Mouse (Mus musculus): ENCODE data around the gene Plp2. TPM values are rescaled to one million over a fixed set of nuclear protein-coding genes. Genes with fewer than 3 reads are reported as not detected.
A peak's percentile ranks its signal among the peaks of the same experiment; 100 is the strongest.

The Plp2 gene
- total and polyA plus RNA-seq, 3 experiments, result 40.3 to 118 (median 56.3) TPM

GRCm38 (mm10) chrX:7658785-7659589, 12.2 kb downstream of the Plp2 start:
- intact Hi-C loops (cut with DNase I), result no loop called here
- H3K36me3 ChIP-seq (ENCODE audit: control insufficient read depth, insufficient read depth, low read length), result peaks cover 18% of the 10 kb centered on the region
- TF ChIP-seq CTCF (IDR thresholded peaks at IDR 0.05) (no peak), POLR2A (IDR thresholded peaks at IDR 0.05; ENCODE audit: insufficient read depth, low read depth, low read length) (no peak), EP300 (IDR thresholded peaks at IDR 0.05; ENCODE audit: insufficient read depth, low read depth, low read length) (0 out of 2 replicates have a peak, but pooled peaks have one; percentile 46)
- no peaks in the 10 kb centered on the region for H3K79me2 ChIP-seq (replicated peaks; ENCODE audit: control insufficient read depth, insufficient read depth, low read length)
- H3K27me3 ChIP-seq (ENCODE audit: control insufficient read depth, insufficient read depth, low read length), result no peaks in the 10 kb centered on the region
- H3K4me3 ChIP-seq, result peak overlapping the region; percentile 56; the same call in 1 of the 2 replicates
- peaks cover 9% of the 10 kb centered on the region for H3K4me1 ChIP-seq (ENCODE audit: control insufficient read depth, insufficient read depth, low read length)
- 43% methylated on average over 11 of the region's 11 CpGs for WGBS
- DNase-seq, result peak in 1 of 2 experiments; percentile 70
- peak overlapping the region; percentile 87 for H3K27ac ChIP-seq
- H3K9ac ChIP-seq (ENCODE audit: low read depth, low read length), result peak overlapping the region; percentile 42

DNA sequence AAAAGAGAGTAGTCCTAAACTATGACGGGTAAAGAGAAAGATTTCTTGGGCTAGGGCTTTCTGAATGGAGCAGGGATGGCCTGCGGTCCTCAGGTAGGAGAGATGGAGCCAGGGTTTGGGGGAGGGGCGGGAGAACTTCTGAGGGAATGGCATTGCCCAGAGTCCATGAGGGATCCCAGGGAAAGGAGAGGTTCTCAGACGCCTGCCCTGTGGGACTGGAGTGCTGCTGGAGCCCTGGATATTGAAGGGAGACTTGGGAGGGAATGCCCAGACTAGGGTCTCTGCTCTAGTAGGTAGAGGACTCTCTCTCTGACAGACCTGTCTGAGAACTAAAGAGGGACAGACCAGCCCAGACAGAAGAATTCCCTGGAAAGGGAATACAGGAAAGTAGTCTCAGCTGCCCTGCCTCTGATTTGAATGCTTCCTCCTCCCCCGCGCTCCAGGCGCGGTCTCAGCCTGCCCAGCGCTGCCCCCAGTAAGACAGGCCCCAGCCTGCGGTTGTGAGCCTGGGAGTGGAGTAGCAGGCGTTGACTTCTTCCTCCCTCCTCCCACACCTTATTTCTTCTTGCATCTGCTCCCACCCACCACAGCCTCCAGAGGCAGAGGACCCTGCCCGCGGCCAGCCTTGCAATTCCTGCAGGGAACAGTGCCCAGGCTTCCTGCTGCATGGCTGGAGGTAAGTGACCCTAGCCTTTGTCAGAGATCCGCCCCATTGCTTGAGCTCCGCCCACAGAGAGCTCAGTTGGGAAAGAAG, 13.0 kb downstream of the Plp2 start:
- TF ChIP-seq POLR2A (IDR thresholded peaks at IDR 0.05; ENCODE audit: insufficient read depth, low read depth, low read length) (peak; percentile 81), CTCF (IDR thresholded peaks at IDR 0.05) (no peak), EP300 (IDR thresholded peaks at IDR 0.05; ENCODE audit: insufficient read depth, low read depth, low read length) (no peak)
- Histone ChIP-seq H3K27ac (peak overlapping the region; percentile 87), H3K4me1 (ENCODE audit: control insufficient read depth, insufficient read depth, low read length) (peaks cover 6% of the 10 kb centered on the region), H3K36me3 (ENCODE audit: control insufficient read depth, insufficient read depth, low read length) (peaks cover 16% of the 10 kb centered on the region), H3K79me2 (replicated peaks; ENCODE audit: control insufficient read depth, insufficient read depth, low read length) (no peaks in the 10 kb centered on the region), H3K9ac (ENCODE audit: low read depth, low read length) (peak overlapping the region; percentile 85), H3K27me3 (ENCODE audit: control insufficient read depth, insufficient read depth, low read length) (no peaks in the 10 kb centered on the region), H3K4me3 (peak overlapping the region; percentile 56)
- 21% methylated on average over 15 of the region's 15 CpGs for WGBS
- intact Hi-C loops (cut with DNase I), result no loop called here
- DNase-seq, result peak; percentile 67 to 77

- Histone ChIP-seq H3K27me3 (ENCODE audit: control insufficient read depth, insufficient read depth, low read length) (no peaks in the 10 kb centered on the region), H3K4me1 (ENCODE audit: control insufficient read depth, insufficient read depth, low read length) (peaks cover 6% of the 10 kb centered on the region), H3K36me3 (ENCODE audit: control insufficient read depth, insufficient read depth, low read length) (peaks cover 13% of the 10 kb centered on the region), H3K9ac (ENCODE audit: low read depth, low read length) (peak within 1 kb of the TSS; percentile 85), H3K79me2 (replicated peaks; ENCODE audit: control insufficient read depth, insufficient read depth, low read length) (no peaks in the 10 kb centered on the region), H3K4me3 (peak within 1 kb of the TSS; percentile 56), H3K27ac (peak within 1 kb of the TSS; percentile 87)
- TF ChIP-seq EP300 (IDR thresholded peaks at IDR 0.05; ENCODE audit: insufficient read depth, low read depth, low read length) (no peak), POLR2A (IDR thresholded peaks at IDR 0.05; ENCODE audit: insufficient read depth, low read depth, low read length) (peak; percentile 76)
- peak; percentile 74 to 85 for DNase-seq
- 12% methylated on average over 26 of the region's 26 CpGs for WGBS
- intact Hi-C loops (cut with DNase I), result loop anchor here (1.0 kb wide), 1 partner anchor 8 kb away; no protein-coding TSS in a partner anchor
These were observed 14.0 kb downstream of the Plp2 start, which contains the start of gene Prickle3 for GRCm38 (mm10) chrX:7657221-7657639. Gene Prickle3 (plus strand): TSS chrX:7657260.

DNA sequence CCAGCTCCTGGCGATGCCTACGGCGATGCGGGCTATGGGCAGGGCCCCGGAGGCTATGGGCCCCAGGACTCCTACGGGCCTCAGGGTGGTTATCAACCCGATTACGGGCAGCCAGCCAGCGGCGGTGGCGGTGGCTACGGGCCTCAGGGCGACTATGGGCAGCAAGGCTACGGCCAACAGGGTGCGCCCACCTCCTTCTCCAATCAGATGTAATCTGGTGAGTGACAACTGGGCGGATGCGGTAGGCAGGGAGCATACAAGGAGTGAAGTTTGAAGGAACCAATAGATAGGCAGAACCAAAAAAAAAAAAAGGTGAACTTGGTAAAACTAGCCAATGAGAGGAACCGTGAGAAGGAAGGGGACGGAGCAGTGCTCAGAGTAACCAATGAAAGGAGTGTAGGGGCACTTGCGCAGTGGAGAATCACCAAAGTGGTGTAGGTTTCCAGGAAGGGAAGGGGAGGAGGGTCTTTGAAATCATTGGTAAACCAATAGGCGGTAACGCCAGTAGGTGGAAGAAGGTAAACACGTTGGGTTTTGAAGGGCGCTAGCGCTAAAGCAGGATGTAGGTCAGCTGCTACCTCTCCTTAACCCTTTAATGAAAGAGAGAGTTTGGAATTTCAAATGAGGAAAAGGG, 22.4 kb downstream of the Plp2 start:
- peak overlapping the region; percentile 95 for H3K9ac ChIP-seq (ENCODE audit: low read depth, low read length)
- peak overlapping the region; percentile 52 for H3K4me3 ChIP-seq
- peaks cover 2% of the 10 kb centered on the region for H3K4me1 ChIP-seq (ENCODE audit: control insufficient read depth, insufficient read depth, low read length)
- peak overlapping the region; percentile 95 for H3K27ac ChIP-seq
- H3K27me3 ChIP-seq (ENCODE audit: control insufficient read depth, insufficient read depth, low read length), result no peaks in the 10 kb centered on the region
- no peaks in the 10 kb centered on the region for H3K36me3 ChIP-seq (ENCODE audit: control insufficient read depth, insufficient read depth, low read length)
- 13% methylated on average over 25 of the region's 25 CpGs for WGBS
- TF ChIP-seq EP300 (IDR thresholded peaks at IDR 0.05; ENCODE audit: insufficient read depth, low read depth, low read length), result no peak
- TF ChIP-seq POLR2A (IDR thresholded peaks at IDR 0.05; ENCODE audit: insufficient read depth, low read depth, low read length), result peak; percentile 73
- peak; percentile 55 for TF ChIP-seq CTCF (IDR thresholded peaks at IDR 0.05)
- intact Hi-C loops (cut with DNase I), result loop anchor here (1.0 to 5.0 kb wide), 5 partner anchors 9 to 226 kb away; partner anchors contain the start of genes Gpkow and Prickle3
- peak; percentile 82 to 89 for DNase-seq
- no peaks in the 10 kb centered on the region for H3K79me2 ChIP-seq (replicated peaks; ENCODE audit: control insufficient read depth, insufficient read depth, low read length)

GRCm38 (mm10) chrX:7645349-7645748, 25.8 kb downstream of the Plp2 start:
- 13% methylated on average over 5 of the region's 5 CpGs for WGBS
- intact Hi-C loops (cut with DNase I), result loop anchor here (5.0 kb wide), 2 partner anchors 173 to 223 kb away; no protein-coding TSS in a partner anchor
- H3K36me3 ChIP-seq (ENCODE audit: control insufficient read depth, insufficient read depth, low read length), result no peaks in the 10 kb centered on the region
- H3K27ac ChIP-seq, result no peak overlapping the region
- peaks cover 2% of the 10 kb centered on the region for H3K4me1 ChIP-seq (ENCODE audit: control insufficient read depth, insufficient read depth, low read length)
- no peak overlapping the region for H3K4me3 ChIP-seq
- H3K9ac ChIP-seq (ENCODE audit: low read depth, low read length), result no peak overlapping the region
- peak; percentile 63 to 82 for DNase-seq
- H3K27me3 ChIP-seq (ENCODE audit: control insufficient read depth, insufficient read depth, low read length), result no peaks in the 10 kb centered on the region
- no peaks in the 10 kb centered on the region for H3K79me2 ChIP-seq (replicated peaks; ENCODE audit: control insufficient read depth, insufficient read depth, low read length)
- TF ChIP-seq EP300 (IDR thresholded peaks at IDR 0.05; ENCODE audit: insufficient read depth, low read depth, low read length) (no peak), CTCF (IDR thresholded peaks at IDR 0.05) (peak; percentile 82)

Measured in heart, adult 2 months (tissue).